Mouse (Mus musculus) CH12.LX (cell line): ENCODE data around the gene Rtca. TPM values are rescaled to one million over a fixed set of nuclear protein-coding genes. Genes with fewer than 3 reads are reported as not detected.

Source experiments
- DNase-seq: peaks from one replicate; pipeline ENCODE4 v3.0.0-alpha.2; 2013; ENCODE audit errors: extremely low read depth
- H3K27ac ChIP-seq: 2 replicates; pipeline ENCODE4 v1.5.1; 2012; ENCODE audit warnings: low read depth, mild to moderate bottlenecking, control low read depth, moderate library complexity; ENCODE audit not compliant: insufficient read depth
- H3K27me3 ChIP-seq: replicated peaks from 2 replicates; pipeline ENCODE3; 2012; ENCODE audit warnings: inconsistent platforms
- H3K36me3 ChIP-seq, 2 experiments: replicated peaks in 1 of 2; 2 replicates each; pipeline versions ENCODE3 to v1.6.1; 2012; ENCODE audit warnings: inconsistent platforms in 1 of 2, low read length in 1 of 2, mild to moderate bottlenecking in 1 of 2, mixed read lengths in 1 of 2, moderate library complexity in 1 of 2; ENCODE audit not compliant: control insufficient read depth in 1 of 2, insufficient read depth in 1 of 2
- H3K4me1 ChIP-seq, 2 experiments: 2 replicates each; pipeline ENCODE4 v1.6.1; 2012; ENCODE audit warnings: inconsistent platforms in 1 of 2, moderate library complexity in 1 of 2; ENCODE audit not compliant: insufficient read depth in 2 of 2, control insufficient read depth in 1 of 2
- H3K4me2 ChIP-seq: 2 replicates; pipeline ENCODE4 v1.6.1; 2012; ENCODE audit warnings: low read depth, mild to moderate bottlenecking, control low read depth; ENCODE audit not compliant: poor library complexity, insufficient read depth, severe bottlenecking
- H3K4me3 ChIP-seq, 3 experiments: fragments of 150-350 bp in 1 of 3; sonication (generic) in 1 of 3; replicated peaks in 1 of 3; 2 replicates each; pipeline versions ENCODE3 to v1.5.1; 2011 to 2012; ENCODE audit warnings: low read depth in 2 of 3, low read length in 2 of 3, mild to moderate bottlenecking in 2 of 3, moderate library complexity in 2 of 3, control low read depth in 1 of 3, improper control_type of control experiment in 1 of 3, inconsistent platforms in 1 of 3, mixed read lengths in 1 of 3; ENCODE audit not compliant: poor library complexity in 1 of 3
- H3K79me2 ChIP-seq: replicated peaks from 2 replicates; pipeline ENCODE4 v1.6.1; 2012; ENCODE audit warnings: mild to moderate bottlenecking, moderate library complexity; ENCODE audit not compliant: control insufficient read depth, poor library complexity, insufficient read depth, severe bottlenecking; ENCODE audit errors: extremely low read depth
- H3K9ac ChIP-seq: 2 replicates; pipeline ENCODE4 v1.6.1; 2012; ENCODE audit warnings: low read depth, mild to moderate bottlenecking, control low read depth, moderate library complexity; ENCODE audit not compliant: insufficient read depth
- H3K9me3 ChIP-seq: replicated peaks from 2 replicates; pipeline ENCODE3; 2012; ENCODE audit warnings: low read length, inconsistent platforms, mixed read lengths
- BHLHE40 ChIP-seq: IDR thresholded peaks from 2 replicates; pipeline ENCODE4 v1.6.1; 2011; ENCODE audit warnings: mild to moderate bottlenecking, low read depth, low read length, improper control_type of control experiment
- CHD1 ChIP-seq: IDR thresholded peaks from 2 replicates; pipeline ENCODE4 v1.6.1; 2012; ENCODE audit warnings: low read depth, low read length, improper control_type of control experiment, inconsistent platforms
- CHD2 ChIP-seq: IDR thresholded peaks from 2 replicates; pipeline ENCODE4 v1.6.1; 2011; ENCODE audit warnings: low read length, improper control_type of control experiment
- CTCF ChIP-seq, 2 experiments: IDR thresholded peaks in 1 of 2; conservative IDR thresholded peaks in 1 of 2; 2 replicates each; pipeline ENCODE4 v1.5.1; 2011 to 2012; ENCODE audit warnings: low read depth in 2 of 2, low read length in 2 of 2, improper control_type of control experiment in 1 of 2, inconsistent platforms in 1 of 2, mild to moderate bottlenecking in 1 of 2, moderate library complexity in 1 of 2
- E2F4 ChIP-seq: IDR thresholded peaks from 2 replicates; pipeline ENCODE4 v1.6.1; 2011; ENCODE audit warnings: low read depth, low read length, improper control_type of control experiment; ENCODE audit not compliant: insufficient replicate concordance
- ELF1 ChIP-seq: IDR thresholded peaks from 2 replicates; pipeline ENCODE4 v1.6.1; 2014; ENCODE audit warnings: low read depth, mild to moderate bottlenecking, inconsistent platforms, low read length, improper control_type of control experiment
- EP300 ChIP-seq: IDR thresholded peaks from 2 replicates; pipeline ENCODE4 v1.6.1; 2011; ENCODE audit warnings: low read length, improper control_type of control experiment
- ETS1 ChIP-seq: conservative IDR thresholded peaks from 2 replicates; pipeline ENCODE4 v1.6.1; 2012; ENCODE audit warnings: low read depth, mild to moderate bottlenecking, inconsistent platforms, low read length, improper control_type of control experiment, moderate library complexity
- GABPA ChIP-seq: IDR thresholded peaks from 2 replicates; pipeline ENCODE4 v1.6.1; 2012; ENCODE audit warnings: low read depth, low read length, improper control_type of control experiment, inconsistent platforms; ENCODE audit not compliant: insufficient replicate concordance
- HCFC1 ChIP-seq: IDR thresholded peaks from 2 replicates; pipeline ENCODE4 v1.6.1; 2012; ENCODE audit warnings: low read depth, mild to moderate bottlenecking, inconsistent platforms, low read length, improper control_type of control experiment
- IRF4 ChIP-seq: IDR thresholded peaks from 2 replicates; pipeline ENCODE4 v1.6.1; 2014; ENCODE audit warnings: low read depth, mild to moderate bottlenecking, inconsistent platforms, low read length, improper control_type of control experiment
- JUN ChIP-seq: IDR thresholded peaks from 2 replicates; pipeline ENCODE4 v1.6.1; 2011; ENCODE audit warnings: low read depth, mild to moderate bottlenecking, low read length, improper control_type of control experiment, moderate library complexity; ENCODE audit not compliant: insufficient read depth
- JUND ChIP-seq: conservative IDR thresholded peaks from 2 replicates; pipeline ENCODE4 v1.6.1; 2011; ENCODE audit warnings: low read depth, low read length, improper control_type of control experiment
- KAT2A ChIP-seq: IDR thresholded peaks from 2 replicates; pipeline ENCODE4 v1.6.1; 2012; ENCODE audit warnings: low read length, improper control_type of control experiment, inconsistent platforms; ENCODE audit not compliant: insufficient replicate concordance
- MAFK ChIP-seq: IDR thresholded peaks from 2 replicates; pipeline ENCODE4 v1.6.1; 2011; ENCODE audit warnings: low read length, improper control_type of control experiment; ENCODE audit not compliant: insufficient replicate concordance
- MAX ChIP-seq: IDR thresholded peaks from 2 replicates; pipeline ENCODE4 v1.6.1; 2011; ENCODE audit warnings: low read length, improper control_type of control experiment
- MAZ ChIP-seq: IDR thresholded peaks from 2 replicates; pipeline ENCODE4 v1.6.1; 2012; ENCODE audit warnings: low read depth, mild to moderate bottlenecking, inconsistent platforms, low read length, improper control_type of control experiment, moderate library complexity
- MEF2A ChIP-seq: IDR thresholded peaks from 2 replicates; pipeline ENCODE4 v1.6.1; 2014; ENCODE audit warnings: low read depth, mild to moderate bottlenecking, inconsistent platforms, low read length, improper control_type of control experiment, borderline replicate concordance
- MXI1 ChIP-seq: IDR thresholded peaks from 2 replicates; pipeline ENCODE4 v1.6.1; 2011; ENCODE audit warnings: mild to moderate bottlenecking, low read depth, low read length, improper control_type of control experiment
- MYC ChIP-seq: IDR thresholded peaks from 2 replicates; pipeline ENCODE4 v1.6.1; 2011; ENCODE audit warnings: low read depth, mild to moderate bottlenecking, improper control_type of control experiment, low read length
- NELFE ChIP-seq: IDR thresholded peaks from 2 replicates; pipeline ENCODE4 v1.6.1; 2011; ENCODE audit warnings: low read depth, low read length, improper control_type of control experiment
- NRF1 ChIP-seq: IDR thresholded peaks from 2 replicates; pipeline ENCODE4 v1.6.1; 2014; ENCODE audit warnings: low read depth, mild to moderate bottlenecking, inconsistent platforms, low read length, improper control_type of control experiment, moderate library complexity
- PAX5 ChIP-seq: IDR thresholded peaks from 2 replicates; pipeline ENCODE4 v1.6.1; 2012; ENCODE audit warnings: low read length, inconsistent platforms, mixed read lengths
- POLR2A ChIP-seq: IDR thresholded peaks from 2 replicates; pipeline ENCODE4 v1.6.1; 2011; ENCODE audit warnings: low read depth, mild to moderate bottlenecking, improper control_type of control experiment, low read length
- POLR2AphosphoS2 ChIP-seq: IDR thresholded peaks from 2 replicates; pipeline ENCODE4 v1.6.1; 2011; ENCODE audit warnings: low read depth, low read length, improper control_type of control experiment
- RAD21 ChIP-seq: IDR thresholded peaks from 2 replicates; pipeline ENCODE4 v1.6.1; 2011; ENCODE audit warnings: low read depth, mild to moderate bottlenecking, low read length, improper control_type of control experiment, moderate library complexity
- RCOR1 ChIP-seq: conservative IDR thresholded peaks from 2 replicates; pipeline ENCODE4 v1.6.1; 2012; ENCODE audit warnings: low read depth, mild to moderate bottlenecking, inconsistent platforms, low read length, improper control_type of control experiment
- SIN3A ChIP-seq: IDR thresholded peaks from 2 replicates; pipeline ENCODE4 v1.6.1; 2012; ENCODE audit warnings: low read length, improper control_type of control experiment, inconsistent platforms
- SMC3 ChIP-seq: IDR thresholded peaks from 2 replicates; pipeline ENCODE4 v1.6.1; 2011; ENCODE audit warnings: low read depth, low read length, improper control_type of control experiment
- TBP ChIP-seq: conservative IDR thresholded peaks from 2 replicates; pipeline ENCODE4 v1.6.1; 2011; ENCODE audit warnings: low read depth, low read length, improper control_type of control experiment
- TCF12 ChIP-seq: IDR thresholded peaks from 2 replicates; pipeline ENCODE4 v1.6.1; 2014; ENCODE audit warnings: low read depth, mild to moderate bottlenecking, inconsistent platforms, low read length, improper control_type of control experiment
- UBTF ChIP-seq: IDR thresholded peaks from 2 replicates; pipeline ENCODE4 v1.6.1; 2012; ENCODE audit warnings: low read depth, mild to moderate bottlenecking, inconsistent platforms, low read length, improper control_type of control experiment, moderate library complexity
- USF1 ChIP-seq: IDR thresholded peaks from 2 replicates; pipeline ENCODE4 v1.6.1; 2014; ENCODE audit warnings: low read depth, mild to moderate bottlenecking, inconsistent platforms, low read length, improper control_type of control experiment
- USF2 ChIP-seq: conservative IDR thresholded peaks from 2 replicates; pipeline ENCODE4 v1.6.1; 2011; ENCODE audit warnings: low read depth, low read length, improper control_type of control experiment
- ZC3H11A ChIP-seq: IDR thresholded peaks from 2 replicates; pipeline ENCODE4 v1.6.1; 2012; ENCODE audit warnings: low read depth, mild to moderate bottlenecking, inconsistent platforms, low read length, improper control_type of control experiment
- ZKSCAN1 ChIP-seq: IDR thresholded peaks from 2 replicates; pipeline ENCODE4 v1.6.1; 2012; ENCODE audit warnings: low read depth, inconsistent platforms, low read length, improper control_type of control experiment, borderline replicate concordance
- ZMIZ1 ChIP-seq: IDR thresholded peaks from 2 replicates; pipeline ENCODE4 v1.6.1; 2012; ENCODE audit warnings: low read depth, mild to moderate bottlenecking, inconsistent platforms, low read length, improper control_type of control experiment
- ZNF384 ChIP-seq: IDR thresholded peaks from 2 replicates; pipeline ENCODE4 v1.6.1; 2012; ENCODE audit warnings: low read depth, low read length, improper control_type of control experiment, inconsistent platforms
- dilution Hi-C: fragments of 300-500 bp; cut with MboI; formaldehyde crosslinking; loops from 2 replicates; pipeline ENCODE4 v1.14.3; 2020; ENCODE audit warnings: low sequenced_read_pairs; ENCODE audit not compliant: extremely low pct_unique_long_range_greater_than_20kb, extremely low pct_ligation_motif_present
- in situ Hi-C: fragments of 300-500 bp; cut with MboI; formaldehyde crosslinking; loops from 3 replicates; pipeline ENCODE4 v1.14.3; 2019; ENCODE audit warnings: low sequenced_read_pairs, low pct_ligation_motif_present, low pct_unique_long_range_greater_than_20kb, mixed read lengths
- polyA plus RNA-seq: library from polyadenylated mRNA; unstranded; fragments of >175 nt; gene quantifications from 2 replicates; pipeline ENCODE4 v1.2.1, GENCODE M21; 2012; ENCODE audit warnings: low read depth; ENCODE audit not compliant: insufficient read length
- total RNA-seq, 2 experiments: library from RNA; depleted of rRNA; stranded (reverse); fragments of 300-350 nt in 1 of 2; fragments of >200 nt in 1 of 2; gene quantifications; 2 replicates each; pipeline ENCODE4 v1.2.3; 2012 to 2014

The Rtca gene
- total and polyA plus RNA-seq, 3 experiments: 57.8 to 80.1 (median 75.5) TPM

GRCm38 (mm10) chr3:116512151-116512903 lies 4.3 kb upstream of the Rtca start:
- peak overlapping the region; percentile 39 to 70 (median 55) for H3K4me3 ChIP-seq
- H3K27me3 ChIP-seq: no peaks in the 10 kb centered on the region
- H3K36me3 ChIP-seq: peaks cover 3 to 16% of the 10 kb centered on the region in 2 experiments
- no peak overlapping the region for H3K9ac ChIP-seq
- H3K4me1 ChIP-seq: peaks cover 13 to 35% of the 10 kb centered on the region in 2 experiments
- 0 out of 2 replicates have a peak overlapping the region, but pooled peaks have one; percentile 8 for H3K4me2 ChIP-seq
- dilution Hi-C loops: no loop called here
- TF ChIP-seq ZKSCAN1 (no peak), GABPA (no peak), MXI1 (no peak), USF2 (no peak), SMC3 (peak; percentile 45), ZNF384 (no peak), ZC3H11A (no peak), JUND (no peak), CTCF (conservative IDR thresholded peaks at IDR 0.05 in 1 of 2, IDR thresholded peaks at IDR 0.05 in 1 of 2; ENCODE audit: low read depth in 2 of 2, low read length in 2 of 2) (peak; percentile 25 to 62; a peak in 2 of 4 replicates), ELF1 (no peak), MEF2A (no peak; the same call in 1 of the 2 replicates), NRF1 (no peak), TBP (no peak), E2F4 (no peak), POLR2AphosphoS2 (no peak), MAFK (no peak), BHLHE40 (no peak), UBTF (no peak), ZMIZ1 (no peak), CHD2 (no peak), KAT2A (no peak), ETS1 (no peak), RCOR1 (no peak), HCFC1 (no peak), JUN (no peak), PAX5 (no peak), MAX (no peak), MAZ (no peak), CHD1 (no peak), NELFE (no peak), MYC (no peak), RAD21 (peak; percentile 39), POLR2A (no peak), EP300 (0 out of 2 replicates have a peak, but pooled peaks have one; percentile 20), USF1 (no peak), TCF12 (no peak), IRF4 (0 out of 2 replicates have a peak, but pooled peaks have one; percentile 8), SIN3A (no peak)
- no peaks in the 10 kb centered on the region for H3K9me3 ChIP-seq
- in situ Hi-C loops: loop anchor here (25.0 kb wide), 1 partner anchor 225 kb away; no protein-coding TSS in a partner anchor
- peak; percentile 72 for DNase-seq
- no peak overlapping the region for H3K27ac ChIP-seq
- peaks cover 5% of the 10 kb centered on the region for H3K79me2 ChIP-seq
